25 mouse cellular contexts compared by ENCODE assay signal in genomic region chr19:9038136-9038535, GRCm38 (mm10). TPM values are rescaled to one million over a fixed set of nuclear protein-coding genes. Genes with fewer than 3 reads are reported as not detected.
DNase-seq lines count a peak whose midpoint lies in the region; ATAC-seq and TF ChIP-seq lines count a peak whose summit lies in the region.
"Had no signal": no experiment of that assay in that cellular context is flagged by ENCODE, and none has a peak within 500 bp of the region (broad histone marks: within the 10 kb centered on the region; RNA-seq: fewer than 3 reads in every experiment).

No protein-coding gene starts in this region.

- no peaks in the 10 kb centered on the region for H3K9me3 ChIP-seq in midbrain, embryonic 16.5 days (replicated peaks; ENCODE audit: control insufficient read depth, low read length, poor library complexity, severe bottlenecking)
- H3K9me3 ChIP-seq: embryonic facial prominence, embryonic 13.5 days; hindbrain, embryonic 12.5 days; limb, embryonic 13.5 days; lung, embryonic 15.5 days; midbrain, embryonic 12.5 days had no signal

- TF ChIP-seq POLR2A in kidney, adult 2 months (IDR thresholded peaks at IDR 0.05; ENCODE audit: low read depth, low read length): no peak

- peak; percentile 16 to 22 for DNase-seq in spleen, adult 18-20 months
- DNase-seq in spleen, adult 12 weeks (ENCODE audit: low spot score): no peak
- DNase-seq in natural killer cell, adult 2 months (ENCODE audit: low spot score in 2 of 2): peak; percentile 62 to 79
- peak; percentile 52 for DNase-seq in thymus, postnatal 25 days
- no peak for DNase-seq in kidney, adult 11 months
- DNase-seq in kidney, adult 2 months: no peak
- DNase-seq: adrenal gland, postnatal 10 days; cerebellum, adult 9-11 months; gastrocnemius, postnatal 25 days; heart, postnatal 10 days; layer of hippocampus, postnatal 36 days; right cerebral cortex, adult 18-20 months had no signal

- H3K27me3 ChIP-seq in kidney, adult 2 months (replicated peaks; ENCODE audit: control insufficient read depth, insufficient read depth, low read length): no peaks in the 10 kb centered on the region
- H3K27me3 ChIP-seq in midbrain, embryonic 16.5 days (ENCODE audit: control insufficient read depth, insufficient read depth, low read depth, low read length): no peaks in the 10 kb centered on the region
- H3K27me3 ChIP-seq: embryonic facial prominence, embryonic 13.5 days; hindbrain, embryonic 12.5 days; limb, embryonic 13.5 days; lung, embryonic 15.5 days; midbrain, embryonic 12.5 days had no signal

- no peak overlapping the region for H3K4me3 ChIP-seq in kidney, adult 2 months (ENCODE audit: insufficient read depth, low read depth, low read length)
- no peak overlapping the region for H3K4me3 ChIP-seq in midbrain, embryonic 16.5 days (ENCODE audit: low read depth, low read length)
- H3K4me3 ChIP-seq: embryonic facial prominence, embryonic 13.5 days; hindbrain, embryonic 12.5 days; limb, embryonic 13.5 days; lung, embryonic 15.5 days; midbrain, embryonic 12.5 days had no signal

- 69% methylated on average over 3 of the region's 3 CpGs for WGBS in kidney, adult 2 months
- WGBS in midbrain, embryonic 16.5 days: 76% methylated on average over 3 of the region's 3 CpGs

- H3K4me2 ChIP-seq in midbrain, embryonic 16.5 days (ENCODE audit: low read length): no peak overlapping the region
- H3K4me2 ChIP-seq: embryonic facial prominence, embryonic 13.5 days; hindbrain, embryonic 12.5 days; limb, embryonic 13.5 days; lung, embryonic 15.5 days; midbrain, embryonic 12.5 days had no signal

- H3K9ac ChIP-seq in midbrain, embryonic 16.5 days (ENCODE audit: low read depth, low read length): no peak overlapping the region
- H3K9ac ChIP-seq: embryonic facial prominence, embryonic 13.5 days; hindbrain, embryonic 12.5 days; limb, embryonic 13.5 days; liver, embryonic 14.5 days; lung, embryonic 15.5 days; midbrain, embryonic 12.5 days had no signal

- peaks cover 5% of the 10 kb centered on the region; the same call in 1 of the 2 replicates for H3K4me1 ChIP-seq in kidney, adult 2 months (ENCODE audit: control insufficient read depth, insufficient read depth, low read length)
- 0 out of 2 replicates have a peak, but pooled peaks cover 2% of the 10 kb centered on the region for H3K4me1 ChIP-seq in midbrain, embryonic 16.5 days (ENCODE audit: control insufficient read depth, insufficient read depth, low read length)
- H3K4me1 ChIP-seq: hindbrain, embryonic 12.5 days; midbrain, embryonic 12.5 days had no signal

- ATAC-seq in common myeloid progenitor, adult 5-6 weeks (replicated peaks; ENCODE audit: low read depth, poor library complexity, severe bottlenecking): 0 out of 2 replicates have a peak, but pooled peaks have one; percentile 6
- no peak for ATAC-seq in midbrain, embryonic 16.5 days
- ATAC-seq: forebrain, embryonic 14.5 days had no signal

- no peak for TF ChIP-seq CTCF in kidney, adult 2 months (conservative IDR thresholded peaks at IDR 0.05; ENCODE audit: insufficient read depth, insufficient read length, low read depth, low read length)

- H3K27ac ChIP-seq in kidney, adult 2 months (ENCODE audit: insufficient read depth, low read depth, low read length): no peak overlapping the region
- no peak overlapping the region for H3K27ac ChIP-seq in midbrain, embryonic 16.5 days (ENCODE audit: low read length)
- H3K27ac ChIP-seq: embryonic facial prominence, embryonic 13.5 days; hindbrain, embryonic 12.5 days; limb, embryonic 13.5 days; liver, embryonic 14.5 days; lung, embryonic 15.5 days; macrophage; midbrain, embryonic 12.5 days had no signal

- H3K36me3 ChIP-seq in kidney, adult 2 months (ENCODE audit: control insufficient read depth, insufficient read depth, low read length): no peaks in the 10 kb centered on the region
- H3K36me3 ChIP-seq in midbrain, embryonic 16.5 days (ENCODE audit: control insufficient read depth, insufficient read depth, low read length): no peaks in the 10 kb centered on the region
- H3K36me3 ChIP-seq: embryonic facial prominence, embryonic 13.5 days; hindbrain, embryonic 12.5 days; limb, embryonic 13.5 days; lung, embryonic 15.5 days; midbrain, embryonic 12.5 days had no signal

RNA-seq across cellular contexts. Expression of gene Ahnak, which starts 49.1 kb away (rescaled TPM):
- 14.1 and 14.9 TPM in 2 replicates for total RNA-seq in common myeloid progenitor, adult 5-6 weeks (2017)
- 11.9 TPM in 2 replicates for polyA plus RNA-seq in kidney, adult 2 months (2012; rRNA removed)
- 2.7 and 3.2 TPM in 2 replicates for polyA plus RNA-seq in midbrain, embryonic 16.5 days (2015; fragmentation: Nextera tagmentation; extraction: Ambion mirVana)

RNA-seq across cellular contexts. Expression of gene Scgb1a1, which starts 49.6 kb away (rescaled TPM):
- not detected in 2 replicates for total RNA-seq in common myeloid progenitor, adult 5-6 weeks (2017)
- 0.22 TPM in 1 of 2 replicates, not detected in the other for polyA plus RNA-seq in kidney, adult 2 months (2012; rRNA removed)
- polyA plus RNA-seq in midbrain, embryonic 16.5 days (2015; fragmentation: Nextera tagmentation; extraction: Ambion mirVana): not detected in 2 replicates
- total RNA-seq: gastrocnemius, postnatal 25 days; layer of hippocampus, postnatal 36 days; left cerebral cortex, postnatal 14 days had no signal
- polyA plus RNA-seq: embryonic facial prominence, embryonic 13.5 days; forebrain, embryonic 14.5 days; hindbrain, embryonic 12.5 days; intestine, embryonic 14.5 days; limb, embryonic 13.5 days; liver, embryonic 14.5 days; macrophage; midbrain, embryonic 12.5 days; neural tube, embryonic 11.5 days had no signal

Comparison
In these comparisons a context has a peak if more than half of its experiments do, and no peak if none do; other contexts are left out.
1. DNase-seq: peak in spleen, adult 18-20 months (2 of 2), natural killer cell, adult 2 months (2 of 2) and thymus, postnatal 25 days (single experiment); none in spleen, adult 12 weeks (single experiment), kidney, adult 11 months (single experiment) and kidney, adult 2 months (single experiment).